Mouse (Mus musculus) small intestine, adult 2 months (tissue): ENCODE results near the gene Pgc. TPM values are rescaled to one million over a fixed set of nuclear protein-coding genes. Genes with fewer than 3 reads are reported as not detected.
A peak's percentile ranks its signal among the peaks of the same experiment; 100 is the strongest.

Source experiments
- H3K27ac ChIP-seq: fragments of 200-500 bp; 2 replicates; pipeline ENCODE4 v1.5.1; 2012; ENCODE audit warnings: low read depth, low read length, control low read depth, inconsistent platforms; ENCODE audit not compliant: insufficient read depth
- H3K27me3 ChIP-seq: fragments of 200-500 bp; 2 replicates; pipeline ENCODE4 v1.6.1; 2012; ENCODE audit warnings: mild to moderate bottlenecking, moderate library complexity, low read length, inconsistent platforms; ENCODE audit not compliant: control insufficient read depth, insufficient read depth
- H3K36me3 ChIP-seq: fragments of 200-500 bp; 2 replicates; pipeline ENCODE4 v1.6.1; 2012; ENCODE audit warnings: mild to moderate bottlenecking, low read length, control low read depth, inconsistent platforms; ENCODE audit not compliant: control insufficient read depth, insufficient read depth
- H3K4me1 ChIP-seq: fragments of 200-500 bp; 2 replicates; pipeline ENCODE4 v1.6.1; 2012; ENCODE audit warnings: low read length, inconsistent platforms, mixed read lengths; ENCODE audit not compliant: control insufficient read depth, insufficient read depth, insufficient read length
- H3K4me3 ChIP-seq: fragments of 200-500 bp; 2 replicates; pipeline ENCODE4 v1.5.1; 2012; ENCODE audit warnings: low read depth, mild to moderate bottlenecking, control low read depth, inconsistent platforms, low read length, moderate library complexity
- CTCF ChIP-seq: fragments of 200-500 bp; IDR thresholded peaks from 2 replicates; pipeline ENCODE4 v1.5.1; 2012; ENCODE audit warnings: low read depth, mild to moderate bottlenecking, control low read depth, inconsistent platforms, low read length, moderate library complexity, mixed read lengths; ENCODE audit not compliant: insufficient replicate concordance, insufficient read length; ENCODE audit errors: extremely low read depth
- POLR2A ChIP-seq: fragments of 200-500 bp; IDR thresholded peaks from 2 replicates; pipeline ENCODE4 v1.6.1; 2012; ENCODE audit warnings: low read depth, mild to moderate bottlenecking, control low read depth, inconsistent platforms, low read length, moderate library complexity
- WGBS: fragments of 180-500 bp; shearing (Covaris S2); methylation state at CpG from one replicate; pipeline ENCODE4 v1.1.7; 2018; 5-methylcytosine and 5-hydroxymethylcytosine counted together
- polyA plus RNA-seq: library from polyadenylated mRNA; depleted of rRNA; stranded (reverse); fragments of >200 nt; gene quantifications from 2 replicates; pipeline ENCODE4 v1.2.3, GENCODE M21; 2012

The Pgc gene
- polyA plus RNA-seq, 1 experiment: 12.3 TPM

- TF ChIP-seq CTCF (no peak), POLR2A (no peak)
- Histone ChIP-seq H3K36me3 (no peaks in the 10 kb centered on the region; the same call in 1 of the 2 replicates), H3K4me3 (no peak overlapping the region), H3K4me1 (peaks cover 18% of the 10 kb centered on the region), H3K27me3 (no peaks in the 10 kb centered on the region), H3K27ac (peak overlapping the region; percentile 50)
- 32% methylated on average over 17 of the region's 17 CpGs for WGBS
These were observed 41.0 kb downstream of the Pgc start for GRCm38 (mm10) chr17:47767456-47768141.

- no peak for TF ChIP-seq POLR2A
- TF ChIP-seq CTCF: peak; percentile 36; the same call in 1 of the 2 replicates
- Histone ChIP-seq H3K27me3 (no peaks in the 10 kb centered on the region), H3K4me1 (peaks cover 18% of the 10 kb centered on the region), H3K4me3 (peak overlapping the region; percentile 10), H3K27ac (peak overlapping the region; percentile 53), H3K36me3 (no peaks in the 10 kb centered on the region; the same call in 1 of the 2 replicates)
- 50% methylated on average over 12 of the region's 12 CpGs for WGBS
These were observed 42.1 kb downstream of the Pgc start for GRCm38 (mm10) chr17:47768707-47769276.

GRCm38 (mm10) chr17:47769389-47770299, 43.0 kb downstream of the Pgc start:
- WGBS: 85% methylated on average over 11 of the region's 11 CpGs
- peak overlapping the region; percentile 53 for H3K27ac ChIP-seq
- H3K27me3 ChIP-seq: no peaks in the 10 kb centered on the region
- TF ChIP-seq CTCF: no peak
- TF ChIP-seq POLR2A: no peak
- H3K36me3 ChIP-seq: no peaks in the 10 kb centered on the region; the same call in 1 of the 2 replicates
- peak overlapping the region; percentile 10; the same call in 1 of the 2 replicates for H3K4me3 ChIP-seq
- peaks cover 18% of the 10 kb centered on the region for H3K4me1 ChIP-seq

GRCm38 (mm10) chr17:47773604-47774003, 47.0 kb downstream of the Pgc start:
- no peaks in the 10 kb centered on the region for H3K27me3 ChIP-seq
- TF ChIP-seq CTCF (no peak), POLR2A (no peak)
- H3K4me3 ChIP-seq: no peak overlapping the region
- WGBS: 75% methylated on average over 6 of the region's 6 CpGs
- H3K27ac ChIP-seq: no peak overlapping the region
- H3K36me3 ChIP-seq: no peaks in the 10 kb centered on the region
- peaks cover 3% of the 10 kb centered on the region; the same call in 1 of the 2 replicates for H3K4me1 ChIP-seq

- Histone ChIP-seq H3K36me3 (no peaks in the 10 kb centered on the region), H3K27ac (no peak overlapping the region), H3K4me3 (no peak overlapping the region), H3K4me1 (peaks cover 4% of the 10 kb centered on the region; the same call in 1 of the 2 replicates), H3K27me3 (no peaks in the 10 kb centered on the region)
- TF ChIP-seq POLR2A: no peak
- WGBS: 71% methylated on average over 2 of the region's 2 CpGs
These were observed 50.5 kb downstream of the Pgc start for GRCm38 (mm10) chr17:47777141-47777540.

- no peak overlapping the region for H3K4me3 ChIP-seq
- peaks cover 4% of the 10 kb centered on the region; the same call in 1 of the 2 replicates for H3K4me1 ChIP-seq
- H3K27me3 ChIP-seq: no peaks in the 10 kb centered on the region
- no peak overlapping the region for H3K27ac ChIP-seq
- no peaks in the 10 kb centered on the region for H3K36me3 ChIP-seq
- 73% methylated on average over 10 of the region's 10 CpGs for WGBS
- no peak for TF ChIP-seq CTCF
- TF ChIP-seq POLR2A: no peak
These were observed 53.8 kb downstream of the Pgc start for GRCm38 (mm10) chr17:47780470-47780869.
